Mouse (Mus musculus) retina, embryonic 14.5 days (tissue): Measurements from ENCODE around the gene Fars2.

Source experiments
- DNase-seq: peaks from one replicate; pipeline ENCODE4 v3.0.0-alpha.2; 2015; ENCODE audit warnings: low spot score

Fars2 gene

DNA sequence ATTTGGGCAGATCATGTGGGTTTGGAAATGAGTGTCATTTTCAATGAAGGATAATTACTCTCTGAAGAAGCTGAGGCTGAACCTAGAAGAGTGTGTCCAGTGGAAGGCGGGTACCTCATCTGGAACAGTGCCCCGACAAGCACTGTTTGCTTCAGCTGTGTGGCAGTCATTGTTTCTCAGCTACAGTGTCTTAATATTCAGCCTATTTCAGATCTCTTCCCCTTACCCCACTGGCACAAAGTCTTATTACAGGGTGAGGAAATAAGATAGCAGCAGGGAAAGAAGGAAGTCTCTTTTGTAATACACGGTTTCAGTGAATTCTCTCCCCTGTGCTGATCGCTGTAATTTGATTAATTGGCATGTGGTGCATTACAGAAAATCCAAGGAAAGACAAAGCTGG, 101.1 kb downstream of the Fars2 start:
- DNase-seq: no peak

DNA sequence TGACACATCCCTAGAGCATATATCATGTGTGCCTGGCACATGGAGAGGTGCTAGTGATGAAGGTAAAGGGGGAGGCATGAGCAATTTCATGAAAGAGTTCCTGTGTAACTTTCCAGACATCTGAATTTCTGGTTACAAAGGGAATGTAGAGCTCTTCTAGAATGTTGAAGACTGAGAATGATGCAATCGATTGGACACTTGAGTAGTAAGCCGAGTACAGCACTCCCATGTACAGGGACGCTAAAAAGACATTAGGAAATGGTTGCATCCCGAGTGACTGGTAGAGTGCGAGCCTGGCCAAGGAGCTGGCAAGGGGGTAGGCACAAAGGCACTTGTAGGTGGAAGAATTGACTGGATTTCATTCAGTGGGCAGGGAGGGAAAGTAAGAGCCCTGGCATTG, 102.3 kb downstream of the Fars2 start:
- no peak for DNase-seq

DNA sequence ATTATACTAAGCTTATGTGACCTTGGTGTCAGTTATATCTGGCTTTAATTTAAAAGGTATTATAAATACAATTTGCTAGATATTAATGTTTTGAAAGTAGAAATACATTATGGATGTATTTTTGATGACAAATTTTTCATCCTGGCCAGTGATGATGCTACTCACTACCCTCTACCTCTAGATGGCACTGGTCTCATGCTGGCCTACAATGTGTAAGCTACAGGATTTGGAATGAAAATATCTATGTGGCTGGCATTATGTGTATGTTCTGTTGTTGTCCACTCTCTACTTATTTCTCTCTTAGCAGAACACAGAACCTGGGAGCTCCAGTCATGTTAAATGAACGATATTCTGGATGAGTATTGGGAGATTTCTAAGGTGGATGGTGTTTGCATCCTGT, 104.7 kb downstream of the Fars2 start:
- DNase-seq: no peak

DNA sequence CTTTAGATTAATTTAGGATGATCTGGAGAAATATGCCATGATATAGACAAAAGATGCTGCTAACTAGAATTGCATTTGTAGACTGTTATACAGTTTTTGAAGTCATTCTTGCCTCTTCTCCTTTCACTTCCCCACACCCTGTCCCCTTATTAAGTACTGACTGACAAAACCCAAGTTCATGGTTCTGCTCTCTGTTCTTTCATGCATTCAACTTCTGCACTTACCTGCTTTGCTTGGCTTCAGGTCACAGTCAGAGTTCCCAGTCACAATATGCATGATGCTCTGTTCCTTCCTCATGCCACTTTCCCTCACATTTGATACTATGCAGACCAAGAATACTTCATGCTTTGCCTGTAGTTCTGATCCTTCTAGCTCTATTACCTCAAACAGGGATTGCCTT, 105.5 kb downstream of the Fars2 start:
- DNase-seq: no peak

DNA sequence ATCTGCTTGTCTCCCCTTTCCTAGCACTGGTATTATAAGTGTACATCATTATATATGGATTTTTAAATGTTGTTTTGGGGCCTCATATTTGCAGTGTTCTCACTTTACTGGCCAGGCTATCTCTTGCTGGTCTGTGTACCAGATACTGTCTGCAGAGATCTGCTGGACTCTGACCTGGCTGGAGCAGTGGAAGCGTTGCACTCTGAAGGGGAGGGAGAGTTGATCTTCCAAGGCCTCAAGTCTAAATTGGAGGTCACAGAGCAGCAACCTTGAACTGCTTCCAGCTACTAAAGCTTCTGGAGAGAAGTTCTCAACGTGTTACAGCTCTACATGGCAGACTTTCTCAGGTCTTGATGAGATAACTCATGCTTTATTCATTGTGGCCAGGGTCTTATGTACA, 107.2 kb downstream of the Fars2 start:
- DNase-seq: no peak

DNA sequence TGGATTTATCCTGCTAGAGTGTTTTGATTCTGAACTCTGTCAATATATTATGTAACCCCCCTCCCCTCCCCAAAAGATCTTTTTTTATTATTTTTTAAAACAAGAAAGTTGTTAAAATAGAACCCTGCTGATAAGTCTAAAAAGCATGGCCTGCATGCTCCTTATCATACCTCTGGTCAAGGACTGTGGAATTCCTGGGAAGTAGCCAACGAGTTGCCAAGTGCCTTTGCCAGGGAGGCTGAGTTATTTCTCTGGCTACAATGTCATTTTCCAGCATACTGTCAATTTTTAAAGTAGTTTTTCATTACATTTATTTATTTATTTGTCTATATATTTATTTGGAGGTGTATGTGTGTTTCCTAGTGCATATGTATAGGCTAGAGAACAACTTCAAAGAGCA, 125.0 kb downstream of the Fars2 start:
- DNase-seq: no peak

DNA sequence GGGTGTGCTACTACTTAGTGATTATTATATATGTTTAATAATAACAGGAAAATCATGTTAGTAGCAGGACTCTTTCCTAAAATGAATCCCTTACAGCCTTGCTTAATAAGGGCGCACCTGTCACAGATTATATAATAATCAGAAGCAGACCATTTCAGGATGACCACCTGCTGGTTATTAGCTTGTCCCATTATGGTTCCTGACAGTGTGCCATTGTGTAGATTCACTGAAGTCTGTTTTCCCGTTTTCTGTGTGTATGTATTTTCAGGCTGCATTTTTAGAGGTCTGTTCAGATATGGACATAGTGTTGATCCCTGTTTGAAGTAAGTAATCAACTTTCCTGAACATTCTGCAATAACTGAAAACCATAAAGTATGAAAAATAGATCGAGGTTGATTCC, 136.7 kb downstream of the Fars2 start:
- DNase-seq: peak; percentile 46

DNA sequence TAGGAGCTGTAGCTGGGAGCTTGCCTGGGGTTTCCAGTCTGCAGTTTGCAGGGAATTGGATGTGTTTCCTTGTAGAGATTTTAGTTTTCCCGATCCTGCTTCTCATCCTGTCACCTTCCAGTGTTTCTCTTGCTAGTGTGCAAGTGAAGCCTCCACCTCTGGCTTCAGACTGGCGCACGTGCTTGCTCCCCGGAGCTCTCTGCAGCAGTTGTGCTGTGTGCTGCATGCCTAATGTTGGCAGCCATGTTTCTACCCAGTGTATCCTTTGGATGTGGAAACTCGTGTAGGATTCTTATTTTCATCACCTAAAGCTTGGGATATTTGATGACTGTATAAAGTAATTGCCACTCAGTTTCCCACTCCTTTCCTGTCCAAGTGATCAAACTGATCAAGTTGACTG, 140.0 kb downstream of the Fars2 start:
- DNase-seq: no peak

DNA sequence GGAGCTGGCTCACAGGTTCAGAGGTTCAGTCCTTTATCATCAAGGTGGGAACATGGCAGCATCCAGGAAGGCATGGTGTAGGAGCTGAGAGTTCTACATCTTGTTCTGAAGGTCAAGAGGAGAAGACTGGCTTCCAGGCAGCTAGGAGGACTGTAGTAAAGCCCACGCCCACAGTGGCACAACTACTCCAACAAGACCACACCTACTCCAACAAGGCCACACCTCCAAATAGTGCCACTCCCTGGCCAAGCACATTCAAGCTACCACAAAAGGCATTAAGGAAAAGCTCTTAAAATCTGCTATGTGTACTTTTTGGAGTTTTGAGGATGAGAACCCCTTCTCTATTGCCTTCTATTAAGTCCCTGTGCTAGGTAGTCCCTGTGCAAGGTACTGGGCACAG, 142.5 kb downstream of the Fars2 start:
- DNase-seq: no peak

DNA sequence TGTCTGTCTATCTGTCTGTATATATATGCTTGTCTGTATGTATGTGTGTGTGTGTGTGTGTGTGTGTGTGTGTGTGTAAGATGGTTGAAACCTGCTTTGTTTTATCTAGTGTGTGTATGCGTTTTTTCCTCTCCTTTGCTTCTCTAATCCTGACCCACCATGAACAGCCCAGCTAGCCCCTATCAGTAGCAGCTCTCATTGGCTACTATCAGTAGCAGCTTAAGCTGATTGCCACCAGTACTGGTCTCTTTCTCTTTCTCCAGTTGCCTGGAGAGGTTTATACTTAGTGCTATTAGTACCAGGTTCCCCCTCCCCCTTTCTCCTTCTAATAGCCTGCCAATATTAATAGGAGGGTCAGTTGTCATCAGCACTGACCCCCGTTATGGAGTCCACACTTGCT, 144.1 kb downstream of the Fars2 start:
- DNase-seq: no peak

DNA sequence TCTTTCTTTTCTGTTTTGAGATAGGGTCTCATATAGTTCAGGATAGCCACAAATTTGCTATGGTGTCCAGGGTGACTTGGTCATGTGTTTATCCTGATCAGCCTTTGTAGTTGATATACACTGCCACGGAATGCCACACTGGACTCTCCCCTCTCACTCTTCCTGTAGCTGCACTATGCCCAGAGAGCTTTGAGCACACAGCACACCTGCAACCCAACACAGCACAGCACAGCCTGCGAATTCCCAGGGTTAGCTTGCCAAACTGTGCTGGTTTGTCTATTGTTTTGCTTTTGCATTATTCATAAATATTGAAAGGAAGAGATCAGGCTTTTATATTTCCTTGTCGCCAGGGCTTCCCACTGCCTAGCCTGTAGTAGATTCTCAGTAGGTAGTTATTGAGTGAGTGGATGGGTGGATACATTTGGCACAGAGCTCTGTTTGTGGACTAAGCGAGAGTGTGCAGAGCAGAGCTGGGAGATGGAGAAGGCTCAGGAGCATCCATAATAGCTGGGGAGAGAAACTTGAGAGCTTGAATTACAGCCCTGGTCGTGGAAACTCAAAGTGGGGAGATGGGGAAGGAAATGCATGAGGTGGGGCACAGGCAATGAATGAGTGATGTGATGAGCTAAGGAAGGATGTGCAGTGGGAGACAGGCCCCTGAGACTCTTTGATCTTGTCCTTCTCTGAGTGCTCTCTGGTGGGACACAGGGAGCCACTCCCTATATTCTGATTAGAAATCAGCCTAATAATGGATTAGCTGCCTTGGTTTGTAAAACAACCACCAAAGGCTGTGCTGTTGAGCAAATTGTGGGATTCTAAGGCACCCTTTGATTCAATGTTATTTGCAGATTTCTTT, 146.3 kb downstream of the Fars2 start:
- DNase-seq: no peak

DNA sequence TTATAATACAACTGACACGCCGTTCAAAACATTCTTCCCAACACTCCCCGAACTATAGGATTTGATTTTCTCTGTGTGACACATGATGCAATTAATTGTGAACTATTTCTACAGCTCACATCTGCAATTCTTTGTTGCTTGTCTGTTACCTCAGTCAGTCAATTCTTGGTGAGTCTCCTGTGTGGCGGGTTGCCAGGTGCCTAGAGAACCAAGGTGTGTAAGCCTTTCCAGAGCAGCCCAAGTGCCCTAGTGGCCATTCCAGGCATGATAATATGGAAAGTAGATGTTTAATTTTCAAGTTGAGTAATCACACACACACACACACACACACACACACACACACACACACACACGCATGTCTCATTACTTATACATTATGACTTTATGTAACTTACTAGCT, 147.2 kb downstream of the Fars2 start:
- no peak for DNase-seq

DNA sequence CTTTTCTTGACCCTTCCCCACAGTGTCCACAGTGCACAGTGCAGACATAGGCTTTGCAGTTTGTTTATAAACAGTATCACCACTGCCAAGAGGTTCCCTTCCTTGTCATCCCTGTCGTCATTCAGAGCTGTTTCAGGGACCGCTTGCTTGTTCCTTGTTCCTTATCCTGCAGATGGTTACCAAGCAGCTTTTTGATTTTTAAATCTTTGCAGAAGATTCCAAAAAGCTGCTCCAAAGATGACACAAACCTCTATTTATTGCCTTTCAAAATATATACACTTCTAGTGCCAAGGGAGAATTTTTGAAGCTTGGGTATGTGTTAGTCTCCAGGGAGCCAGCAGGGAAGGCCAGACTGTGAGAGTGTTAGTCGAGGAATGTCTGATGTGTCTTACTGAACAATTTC, 148.1 kb downstream of the Fars2 start:
- no peak for DNase-seq

DNA sequence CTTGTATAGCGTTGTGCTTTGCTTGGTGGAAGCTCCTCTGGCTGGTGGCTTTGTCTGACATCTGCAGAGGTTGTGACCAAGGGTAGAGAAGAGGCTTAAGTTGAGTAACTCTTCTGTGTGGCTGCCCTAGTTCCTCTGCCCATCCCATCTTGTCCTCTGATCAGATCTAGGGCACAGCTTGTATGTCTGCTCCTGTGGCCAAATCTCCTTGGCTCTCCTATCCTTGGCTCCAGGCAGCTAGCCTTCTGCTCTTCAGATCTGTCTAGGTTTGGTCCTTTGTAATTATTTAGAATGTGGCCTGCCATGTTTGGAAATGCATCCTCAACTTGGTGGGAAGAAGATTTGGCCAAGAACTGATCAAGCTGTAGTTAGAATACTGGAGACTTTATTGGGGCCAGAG, 150.2 kb downstream of the Fars2 start:
- DNase-seq: no peak

DNA sequence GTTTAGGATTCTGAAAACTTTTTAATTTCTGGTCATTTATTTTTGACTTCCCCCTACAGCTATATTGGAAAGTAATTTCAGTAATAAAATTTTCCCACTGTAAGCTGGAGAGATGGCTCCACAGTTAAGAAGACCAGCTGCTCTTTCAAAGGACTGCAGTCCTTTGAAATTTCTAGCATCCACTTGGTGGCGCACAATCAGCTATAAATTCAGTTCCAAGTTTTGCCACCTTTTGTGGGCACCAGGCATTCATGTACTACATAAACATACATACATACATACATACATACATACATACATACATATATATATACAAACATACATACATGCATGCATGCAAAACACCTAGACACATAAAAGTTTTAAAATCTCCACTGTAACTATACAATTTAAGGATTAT, 153.7 kb downstream of the Fars2 start:
- DNase-seq: no peak

DNA sequence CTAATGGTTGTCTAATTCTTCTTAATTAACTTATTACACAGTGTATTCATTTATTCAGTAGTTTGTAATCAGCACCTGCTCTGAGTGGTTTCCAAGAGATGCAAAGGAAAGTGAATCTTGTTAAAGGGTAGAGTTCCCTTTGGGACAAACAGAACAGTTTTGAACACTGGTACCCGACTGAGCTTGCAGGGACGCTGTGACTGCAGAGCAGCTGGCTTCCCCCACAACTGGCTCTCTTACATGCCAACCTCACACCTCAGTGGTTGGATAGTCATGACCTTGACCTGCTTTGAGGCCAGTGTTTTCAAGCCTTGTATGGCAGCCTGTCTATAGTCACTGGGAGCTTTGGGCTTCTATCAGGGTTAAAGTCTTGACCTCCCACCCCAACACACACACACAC, 156.3 kb downstream of the Fars2 start:
- no peak for DNase-seq

DNA sequence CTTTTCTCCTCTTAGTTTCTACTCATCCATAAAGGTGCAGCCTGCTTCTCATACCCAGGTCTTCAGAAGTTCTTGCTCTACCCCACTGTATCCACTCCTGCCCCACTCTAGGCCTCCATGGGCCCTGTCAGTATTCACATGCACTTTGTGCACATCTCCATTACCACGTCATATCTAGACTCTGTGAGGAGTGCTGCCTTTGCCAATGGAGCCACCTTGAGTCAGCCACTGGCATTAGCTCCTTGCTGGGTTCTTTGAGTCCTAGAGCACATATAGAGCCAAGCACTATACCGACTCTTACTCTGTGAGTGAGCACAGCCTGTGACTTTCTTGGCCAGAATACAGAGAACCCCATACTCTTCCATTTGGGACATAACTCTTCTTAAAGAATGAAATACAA, 159.0 kb downstream of the Fars2 start:
- no peak for DNase-seq

DNA sequence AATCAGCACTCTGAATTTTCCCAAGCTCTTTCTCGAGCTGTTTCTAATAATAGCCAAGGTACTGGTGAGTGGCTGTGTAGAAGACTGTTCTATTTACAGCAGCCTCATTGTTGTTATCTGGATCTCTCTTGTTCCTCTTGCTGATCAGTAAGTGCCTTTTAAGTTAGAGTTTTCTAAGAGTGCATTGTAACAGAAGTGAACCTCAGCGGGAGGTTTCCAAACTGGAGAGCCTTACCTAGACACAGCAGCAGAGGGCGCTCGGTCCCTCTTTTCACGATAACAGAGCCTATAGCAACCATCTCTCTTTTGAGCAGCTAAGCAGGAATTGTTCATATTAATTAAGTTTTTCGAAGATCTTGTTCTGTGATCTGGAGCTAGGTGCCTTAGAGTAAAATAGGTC, 164.8 kb downstream of the Fars2 start:
- DNase-seq: peak; percentile 89

DNA sequence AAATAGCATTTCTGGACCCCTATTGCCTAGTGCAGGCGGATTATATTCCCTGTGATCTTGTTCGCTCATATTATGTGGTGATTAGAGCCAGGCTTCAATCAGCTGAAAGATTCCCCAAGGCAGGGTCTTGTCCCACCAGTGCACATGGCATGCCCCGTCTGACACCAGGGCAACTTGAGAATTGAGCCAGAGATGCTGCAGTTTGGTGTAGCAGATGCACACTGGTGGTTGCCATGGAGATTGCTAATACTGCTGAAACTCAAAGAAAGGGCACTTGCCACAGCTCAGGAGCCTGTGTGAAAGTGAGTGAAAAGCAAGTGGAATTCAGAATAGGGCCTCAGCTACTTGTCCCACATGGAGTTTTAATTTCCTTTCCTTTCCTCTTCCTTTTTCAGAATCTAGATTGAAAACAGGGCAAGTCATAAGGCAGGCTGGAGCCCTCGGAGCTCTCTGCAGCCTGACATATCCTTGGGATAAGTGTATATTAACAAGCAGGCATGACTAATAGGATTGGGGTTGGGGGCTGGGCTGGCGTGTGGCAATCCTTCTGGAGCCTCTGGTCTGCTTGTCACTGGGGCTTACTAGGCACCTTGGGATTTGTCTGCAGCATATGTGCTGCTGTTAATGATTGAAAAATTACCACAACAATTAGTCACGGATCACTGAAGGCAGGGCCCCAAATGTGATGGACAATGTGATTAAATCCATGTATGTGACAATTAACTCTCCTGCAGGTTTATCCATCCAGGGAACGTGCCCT, 165.8 kb downstream of the Fars2 start:
- peak; percentile 86 for DNase-seq

DNA sequence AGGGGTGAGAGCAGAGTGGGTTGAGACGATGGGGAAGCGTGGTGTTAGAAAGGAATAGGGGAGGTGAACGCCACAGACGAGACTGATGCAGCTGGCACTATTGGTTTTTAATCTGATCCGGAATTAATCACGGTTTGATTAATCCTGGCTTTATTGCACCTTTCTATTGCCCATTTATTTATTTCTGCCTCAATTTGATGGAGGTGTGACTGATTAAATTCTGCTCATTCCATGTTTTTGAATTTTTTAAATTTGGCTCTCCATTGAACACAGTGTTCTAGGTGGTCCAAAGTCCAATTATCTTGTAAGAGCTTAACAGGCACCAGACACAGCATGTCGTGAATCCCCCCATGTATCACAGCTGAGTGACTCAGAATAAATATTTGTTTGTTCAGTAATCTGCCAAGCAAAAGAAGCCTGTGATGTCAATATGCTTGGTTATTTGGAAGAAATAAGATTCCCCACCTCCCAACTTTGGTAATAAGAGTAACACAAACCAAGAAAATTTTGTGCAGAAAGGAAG, 166.4 kb downstream of the Fars2 start:
- DNase-seq: no peak

DNA sequence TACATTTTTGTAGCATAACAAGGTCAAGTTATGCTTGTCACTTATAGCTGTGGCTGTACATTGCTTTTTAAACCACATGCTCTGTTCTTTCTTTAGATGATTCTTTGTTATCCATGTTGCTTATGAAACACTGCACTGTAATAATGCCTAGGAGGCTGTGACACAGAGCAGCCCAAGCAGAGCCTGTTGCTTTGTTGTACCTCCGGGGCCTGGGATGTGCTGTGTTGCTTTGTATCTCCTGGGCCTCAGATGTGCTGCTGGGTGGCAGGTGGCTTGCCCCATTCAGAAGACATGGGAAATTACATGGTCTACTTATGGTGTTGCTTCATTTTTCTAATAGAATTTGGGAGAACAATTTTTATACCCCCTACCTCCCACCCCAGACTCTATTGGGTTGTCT, 166.9 kb downstream of the Fars2 start:
- DNase-seq: no peak

DNA sequence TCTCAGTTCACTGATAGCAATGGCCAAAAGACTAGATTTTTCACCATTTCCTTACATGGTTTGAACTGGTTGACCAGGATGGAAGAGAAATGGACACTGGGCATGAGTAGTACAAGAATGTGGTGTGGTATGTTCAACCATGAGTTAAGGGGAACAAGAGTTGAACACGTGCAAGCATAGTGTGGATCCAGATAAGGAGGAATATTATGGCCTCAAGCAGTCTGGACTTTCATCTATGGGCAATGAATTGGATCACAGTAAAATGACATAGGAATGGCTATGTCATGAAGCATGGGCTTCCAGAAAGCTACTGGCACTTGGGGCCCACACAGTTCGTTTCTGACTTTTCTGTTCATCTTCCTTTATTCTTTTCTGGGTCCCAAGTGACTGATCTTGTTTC, 168.0 kb downstream of the Fars2 start:
- DNase-seq: no peak

DNA sequence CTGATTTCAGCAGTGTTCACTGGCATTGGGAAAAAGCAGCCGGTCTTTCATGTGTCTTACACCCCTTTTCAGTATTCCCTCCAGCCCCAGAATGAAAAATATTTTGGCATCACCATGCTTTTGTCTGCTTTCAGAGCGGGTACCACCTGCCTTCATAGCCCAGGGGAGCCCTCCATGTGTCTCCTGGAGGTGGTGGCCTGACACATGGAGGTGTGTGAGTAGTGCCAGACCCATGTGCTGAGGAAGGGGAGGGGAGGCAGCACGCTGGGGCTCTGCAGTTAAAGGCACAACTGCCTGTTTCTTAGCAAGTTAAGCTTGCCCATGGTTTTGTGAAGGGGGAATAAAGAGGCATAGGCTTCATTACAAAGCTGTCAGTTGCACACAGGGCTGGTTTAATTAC, 176.3 kb downstream of the Fars2 start:
- no peak for DNase-seq
